Mouse (Mus musculus) intestine, postnatal 0 days (tissue): ENCODE measurements around the gene Spaca6. TPM values are rescaled to one million over a fixed set of nuclear protein-coding genes. Genes with fewer than 3 reads are reported as not detected.

Source experiments
- ATAC-seq: fragments of 200-750 bp; cut with Nextera tagmentation; 2 replicates; pipeline ENCODE4 v1.8.0; 2017; ENCODE audit warnings: mild to moderate bottlenecking, moderate TSS enrichment, moderate library complexity
- H3K27ac ChIP-seq: fragments of 300-500 bp; sonication (generic); 2 replicates; pipeline ENCODE4 v1.5.1; 2014; ENCODE audit warnings: mild to moderate bottlenecking, low read depth, low read length, moderate library complexity
- H3K27me3 ChIP-seq: fragments of 300-500 bp; sonication (generic); replicated peaks from 2 replicates; pipeline ENCODE4 v1.6.1; 2014; ENCODE audit warnings: low read length, mixed read lengths; ENCODE audit not compliant: control insufficient read depth, insufficient read depth
- H3K36me3 ChIP-seq: fragments of 300-500 bp; sonication (generic); 2 replicates; pipeline ENCODE4 v1.6.1; 2014; ENCODE audit warnings: mild to moderate bottlenecking, moderate library complexity; ENCODE audit not compliant: control insufficient read depth, insufficient read depth
- H3K4me1 ChIP-seq: fragments of 300-500 bp; sonication (generic); replicated peaks from 2 replicates; pipeline ENCODE4 v1.6.1; 2014; ENCODE audit warnings: antibody characterized with exemption, low read length, mixed read lengths; ENCODE audit not compliant: control insufficient read depth, insufficient read depth
- H3K4me2 ChIP-seq: fragments of 300-500 bp; sonication (generic); replicated peaks from 2 replicates; pipeline ENCODE4 v1.6.1; 2014; ENCODE audit warnings: low read depth, mild to moderate bottlenecking, moderate library complexity
- H3K4me3 ChIP-seq: fragments of 300-500 bp; sonication (generic); 2 replicates; pipeline ENCODE4 v1.5.1; 2014; ENCODE audit warnings: low read depth, low read length
- H3K9ac ChIP-seq: fragments of 300-500 bp; sonication (generic); 2 replicates; pipeline ENCODE4 v1.6.1; 2014; ENCODE audit warnings: mild to moderate bottlenecking, low read depth, low read length
- H3K9me3 ChIP-seq: fragments of 300-500 bp; sonication (generic); 2 replicates; pipeline ENCODE4 v1.6.1; 2016; ENCODE audit warnings: mixed run types; ENCODE audit not compliant: control insufficient read depth
- CTCF ChIP-seq: sonication (generic); IDR thresholded peaks from 2 replicates; pipeline ENCODE4 v1.5.1; 2016; ENCODE audit warnings: low read depth, mild to moderate bottlenecking, control low read depth, antibody characterized with exemption, moderate library complexity
- WGBS: fragments of 180-500 bp; shearing (Covaris S2); extraction: QIAGEN DNeasy Blood & Tissue Kit; methylation state at CpG from one replicate; pipeline ENCODE4 v1.1.7; 2014; 5-methylcytosine and 5-hydroxymethylcytosine counted together
- polyA plus RNA-seq: library from polyadenylated mRNA; unstranded; fragments of >200 nt; fragmentation: Nextera tagmentation; extraction: Ambion mirVana; gene quantifications from 2 replicates; pipeline ENCODE4 v1.2.1, GENCODE M21; 2015

Spaca6 gene
- polyA plus RNA-seq, 1 experiment from 2014 or later = 5.0 TPM

DNA sequence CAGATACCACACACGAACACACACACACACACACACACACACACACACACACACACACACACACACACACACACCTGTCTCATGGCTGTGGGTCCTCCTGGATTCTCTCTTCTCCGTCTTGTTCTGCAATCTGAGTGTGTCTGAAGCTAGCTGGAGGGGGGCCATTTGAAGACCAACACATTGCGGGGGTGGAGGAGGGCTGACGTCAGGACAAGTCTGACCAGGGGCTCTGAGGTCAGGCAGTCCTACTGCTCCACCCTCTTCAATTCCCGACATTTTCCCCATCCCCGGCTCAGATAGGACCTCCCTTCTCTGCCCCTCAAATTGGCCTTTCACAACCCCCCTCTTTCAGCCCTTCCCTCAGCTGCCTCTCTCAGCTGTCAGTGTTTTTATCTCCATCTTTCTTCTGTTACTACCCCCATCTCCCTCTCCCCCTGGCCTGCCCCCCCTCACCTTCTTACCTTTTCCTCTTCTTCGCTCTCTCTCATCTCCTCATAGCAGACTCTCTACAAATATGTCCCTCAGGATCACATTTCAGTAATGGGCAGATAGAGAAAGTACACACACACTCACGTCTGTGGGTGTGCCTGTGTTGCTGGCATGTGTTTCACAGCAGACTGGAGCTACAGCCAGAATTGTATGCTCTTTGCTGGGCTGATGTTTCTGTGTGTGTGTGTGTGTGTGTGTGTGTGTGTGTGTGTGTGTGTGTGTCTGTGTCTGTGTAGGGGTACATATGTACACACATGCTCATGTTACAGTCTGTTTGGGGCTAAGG is 28.3 kb downstream of the Spaca6 start, which contains the start of gene Has1:
TSS of gene Has1 (minus strand) at position 142 of the 775 bp plus-strand sequence.
- Histone ChIP-seq H3K4me2 (no peak within 1 kb of the TSS), H3K4me3 (no peak within 1 kb of the TSS), H3K27me3 (no peaks in the 10 kb centered on the region), H3K4me1 (no peaks in the 10 kb centered on the region), H3K9me3 (no peaks in the 10 kb centered on the region), H3K27ac (no peak within 1 kb of the TSS), H3K36me3 (no peaks in the 10 kb centered on the region), H3K9ac (no peak within 1 kb of the TSS)
- ATAC-seq = no peak
- WGBS = 45% methylated on average over 8 of the region's 8 CpGs
- no peak for TF ChIP-seq CTCF

DNA sequence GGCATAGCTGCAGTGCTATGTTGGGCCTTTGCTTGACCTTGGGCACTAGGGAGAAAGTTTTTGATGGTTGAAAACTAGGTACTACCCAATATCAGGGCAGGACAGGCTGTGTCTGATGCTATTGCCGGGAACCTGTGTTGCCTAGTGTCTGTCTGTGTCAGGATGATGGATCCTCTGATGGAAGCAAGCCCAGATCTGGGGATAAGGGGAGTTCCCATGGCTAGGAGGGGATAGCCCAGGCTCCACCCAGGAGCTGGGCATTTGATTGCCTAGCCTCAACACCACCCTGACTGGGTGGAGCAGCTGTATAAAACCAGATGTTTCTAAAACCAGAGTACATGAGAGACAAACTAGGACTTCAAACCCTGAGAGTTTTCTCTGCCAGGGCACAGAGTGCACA is 29.7 kb downstream of the Spaca6 start:
- no peaks in the 10 kb centered on the region for H3K36me3 ChIP-seq
- H3K9me3 ChIP-seq = no peaks in the 10 kb centered on the region
- H3K4me3 ChIP-seq = no peak overlapping the region
- H3K27ac ChIP-seq = no peak overlapping the region
- no peak overlapping the region for H3K9ac ChIP-seq
- no peak overlapping the region for H3K4me2 ChIP-seq
- 82% methylated on average over 1 of the region's 1 CpGs for WGBS
- no peaks in the 10 kb centered on the region for H3K27me3 ChIP-seq
- H3K4me1 ChIP-seq = no peaks in the 10 kb centered on the region
- TF ChIP-seq CTCF = no peak
- no peak for ATAC-seq

DNA sequence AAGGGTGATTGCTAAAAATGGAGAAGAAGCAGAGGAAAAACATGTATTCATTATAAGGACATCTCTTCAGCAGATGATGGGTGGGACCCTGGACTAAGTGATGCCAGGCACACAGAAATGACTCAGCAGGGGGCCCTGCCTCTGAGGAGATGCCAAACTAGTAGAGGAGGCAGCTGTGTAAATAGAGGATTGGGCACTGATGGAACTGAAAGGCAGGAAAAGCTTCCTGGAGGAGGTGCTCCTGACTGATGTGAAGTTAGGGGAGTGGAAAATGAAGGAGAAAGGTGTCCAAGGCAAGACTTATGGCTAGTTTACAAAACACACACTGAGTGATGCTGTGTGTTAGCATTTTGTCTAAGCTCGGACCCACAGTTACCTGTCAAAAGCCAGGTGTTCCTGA is 30.5 kb downstream of the Spaca6 start:
- no peak for TF ChIP-seq CTCF
- no peaks in the 10 kb centered on the region for H3K4me1 ChIP-seq
- ATAC-seq = no peak
- no peaks in the 10 kb centered on the region for H3K27me3 ChIP-seq
- no peak overlapping the region for H3K27ac ChIP-seq
- H3K4me3 ChIP-seq = no peak overlapping the region
- no peak overlapping the region for H3K9ac ChIP-seq
- H3K36me3 ChIP-seq = no peaks in the 10 kb centered on the region
- H3K4me2 ChIP-seq = no peak overlapping the region
- WGBS = 83% methylated on average over 1 of the region's 1 CpGs
- H3K9me3 ChIP-seq = no peaks in the 10 kb centered on the region

DNA sequence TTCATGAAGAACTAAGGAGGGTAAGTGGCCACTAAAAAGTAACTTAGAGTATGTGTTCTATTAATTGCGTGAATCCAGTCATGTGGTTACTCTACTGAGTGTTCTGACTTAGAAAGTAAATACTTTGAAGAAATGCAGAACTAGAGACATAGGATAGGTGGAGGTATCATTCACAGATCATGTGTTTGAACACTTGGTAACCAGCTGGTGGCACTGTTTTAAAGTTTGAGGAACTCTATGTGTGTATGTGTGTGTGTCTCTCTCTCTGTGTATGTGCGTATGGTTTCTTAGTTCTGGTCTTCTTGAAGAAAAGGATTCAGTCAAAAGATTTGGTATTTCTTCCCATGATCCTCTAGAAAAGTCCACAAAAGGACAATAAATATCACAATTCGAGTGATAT is 33.2 kb downstream of the Spaca6 start:
- peak; percentile 25 for TF ChIP-seq CTCF
- Histone ChIP-seq H3K4me2 (no peak overlapping the region), H3K9ac (no peak overlapping the region), H3K9me3 (no peaks in the 10 kb centered on the region), H3K4me1 (no peaks in the 10 kb centered on the region), H3K27me3 (no peaks in the 10 kb centered on the region), H3K4me3 (no peak overlapping the region), H3K36me3 (no peaks in the 10 kb centered on the region), H3K27ac (no peak overlapping the region)
- no peak for ATAC-seq
- 87% methylated on average over 3 of the region's 3 CpGs for WGBS

DNA sequence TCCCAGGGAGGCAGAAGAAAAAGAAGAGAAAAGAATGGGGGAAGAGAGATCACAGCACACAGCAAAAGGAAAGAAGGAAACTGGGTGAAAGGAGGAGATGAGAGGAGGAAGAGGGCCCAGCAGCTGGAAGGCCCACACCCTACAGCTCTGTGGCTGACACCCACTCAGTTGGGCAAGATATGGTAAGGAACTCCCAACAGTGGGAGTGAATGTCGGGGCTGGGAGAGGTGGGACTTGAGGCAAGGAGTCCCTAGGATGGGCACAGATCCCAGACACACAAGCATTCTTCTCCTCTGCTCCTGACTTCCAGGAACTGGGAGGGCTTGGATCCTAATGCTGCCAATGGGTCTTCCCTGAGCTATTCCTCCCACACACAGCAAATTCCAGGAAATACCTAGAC is 35.4 kb downstream of the Spaca6 start:
- H3K27ac ChIP-seq = no peak overlapping the region
- no peak for ATAC-seq
- no peak overlapping the region for H3K4me2 ChIP-seq
- 0 out of 2 replicates have a peak, but pooled peaks cover 4% of the 10 kb centered on the region for H3K36me3 ChIP-seq
- no peaks in the 10 kb centered on the region for H3K27me3 ChIP-seq
- no peak for TF ChIP-seq CTCF
- no peaks in the 10 kb centered on the region for H3K4me1 ChIP-seq
- 70% methylated on average over 1 of the region's 1 CpGs for WGBS
- no peak overlapping the region for H3K4me3 ChIP-seq
- H3K9me3 ChIP-seq = no peaks in the 10 kb centered on the region
- H3K9ac ChIP-seq = no peak overlapping the region

DNA sequence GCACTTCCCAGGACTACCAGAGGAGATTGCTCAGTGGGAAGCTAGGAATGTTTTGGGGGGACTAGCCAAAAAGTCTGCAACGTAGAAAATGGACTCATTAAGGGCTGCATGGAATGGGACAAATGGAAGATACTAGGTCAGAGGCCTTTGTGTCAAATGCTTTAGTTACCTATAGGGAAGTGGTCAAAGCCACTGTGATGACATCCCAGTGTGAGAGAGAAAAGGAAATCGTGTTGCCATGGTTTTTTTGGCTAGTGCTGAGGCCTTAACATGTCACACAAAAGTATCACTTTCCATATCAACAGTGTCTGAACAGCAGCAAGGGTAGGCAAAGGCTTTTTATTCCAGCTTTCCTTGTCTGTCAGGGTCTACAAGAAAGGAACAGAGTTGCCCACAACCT is 38.2 kb downstream of the Spaca6 start:
- H3K4me1 ChIP-seq = no peaks in the 10 kb centered on the region
- ATAC-seq = no peak
- no peak overlapping the region for H3K27ac ChIP-seq
- no peaks in the 10 kb centered on the region for H3K9me3 ChIP-seq
- no peaks in the 10 kb centered on the region for H3K27me3 ChIP-seq
- TF ChIP-seq CTCF = no peak
- no peak overlapping the region for H3K9ac ChIP-seq
- H3K4me2 ChIP-seq = no peak overlapping the region
- no peak overlapping the region for H3K4me3 ChIP-seq
- 60% methylated on average over 2 of the region's 2 CpGs for WGBS
- 0 out of 2 replicates have a peak, but pooled peaks cover 4% of the 10 kb centered on the region for H3K36me3 ChIP-seq
